Mouse (Mus musculus) liver, embryonic 11.5 days (tissue): ENCODE measurements around the gene Pkp2. TPM values are rescaled to one million over a fixed set of nuclear protein-coding genes. Genes with fewer than 3 reads are reported as not detected.

Experiments
- ATAC-seq: fragments of 200-750 bp; cut with Nextera tagmentation; replicated peaks from 2 replicates; pipeline ENCODE4 v1.8.0; 2017; ENCODE audit warnings: moderate number of reproducible peaks, mild to moderate bottlenecking, moderate TSS enrichment, moderate library complexity; ENCODE audit not compliant: low FRiP score
- DNase-seq: peaks from one replicate; pipeline ENCODE4 v3.0.0-alpha.2; 2017; ENCODE audit warnings: low spot score
- H3K27ac ChIP-seq: fragments of 300-500 bp; sonication (generic); 2 replicates; pipeline ENCODE4 v1.5.1; 2014; ENCODE audit warnings: mild to moderate bottlenecking, low read depth, low read length, control low read depth
- H3K27me3 ChIP-seq: fragments of 300-500 bp; sonication (generic); replicated peaks from 2 replicates; pipeline ENCODE4 v1.6.1; 2014; ENCODE audit warnings: low read length, mixed read lengths; ENCODE audit not compliant: control insufficient read depth, insufficient read depth
- H3K36me3 ChIP-seq: fragments of 300-500 bp; sonication (generic); 2 replicates; pipeline ENCODE4 v1.6.1; 2014; ENCODE audit warnings: mild to moderate bottlenecking, low read length, moderate library complexity, mixed read lengths; ENCODE audit not compliant: control insufficient read depth, insufficient read depth
- H3K4me1 ChIP-seq: fragments of 300-500 bp; sonication (generic); replicated peaks from 2 replicates; pipeline ENCODE4 v1.6.1; 2014; ENCODE audit warnings: low read length, mixed read lengths; ENCODE audit not compliant: control insufficient read depth, insufficient read depth
- H3K4me2 ChIP-seq: fragments of 300-500 bp; sonication (generic); 2 replicates; pipeline ENCODE4 v1.6.1; 2014; ENCODE audit warnings: mild to moderate bottlenecking, control low read depth, moderate library complexity
- H3K4me3 ChIP-seq: fragments of 300-500 bp; sonication (generic); 2 replicates; pipeline ENCODE4 v1.5.1; 2014; ENCODE audit warnings: low read depth, low read length, control low read depth
- H3K9ac ChIP-seq: fragments of 300-500 bp; sonication (generic); 2 replicates; pipeline ENCODE4 v1.6.1; 2014; ENCODE audit warnings: low read depth, low read length, control low read depth
- H3K9me3 ChIP-seq: fragments of 300-500 bp; sonication (generic); 2 replicates; pipeline ENCODE4 v1.6.1; 2016; ENCODE audit warnings: low read length, inconsistent platforms, mixed read lengths; ENCODE audit not compliant: control insufficient read depth
- WGBS: fragments of 180-500 bp; shearing (Covaris S2); extraction: QIAGEN DNeasy Blood & Tissue Kit; methylation state at CpG from one replicate; pipeline ENCODE4 v1.1.7; 2014; 5-methylcytosine and 5-hydroxymethylcytosine counted together
- polyA plus RNA-seq: library from polyadenylated mRNA; unstranded; fragments of >200 nt; fragmentation: Nextera tagmentation; extraction: Ambion mirVana; gene quantifications from 2 replicates; pipeline ENCODE4 v1.2.1, GENCODE M21; 2014

The Pkp2 gene
- polyA plus RNA-seq, 1 experiment from 2014 or later = 8.1 TPM

DNA sequence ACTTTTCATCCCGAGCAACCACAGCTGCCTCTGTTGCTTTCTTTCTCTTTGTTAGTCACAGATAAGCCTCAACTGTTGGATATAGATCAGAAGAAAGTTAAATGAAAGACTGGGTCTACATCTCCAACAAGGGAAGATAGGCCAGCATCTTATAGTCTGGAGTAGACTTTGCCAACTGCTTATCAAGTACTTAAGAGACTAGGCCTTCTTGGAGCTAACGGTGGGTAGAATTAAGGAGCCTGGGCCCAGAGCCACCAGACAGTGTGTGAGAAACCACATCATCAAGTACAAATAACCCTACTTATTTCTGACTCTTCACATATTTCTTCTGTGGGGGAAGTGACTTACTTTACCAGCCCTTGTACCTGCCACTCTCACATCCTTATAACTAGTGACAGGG lies 37.4 kb downstream of the Pkp2 start:
- ATAC-seq (peak; percentile 41; the same call in 1 of the 2 replicates), DNase-seq (no peak)
- H3K36me3 ChIP-seq = no peaks in the 10 kb centered on the region
- H3K27ac ChIP-seq = no peak overlapping the region; the same call in 1 of the 2 replicates
- H3K9me3 ChIP-seq = no peaks in the 10 kb centered on the region
- H3K27me3 ChIP-seq = no peaks in the 10 kb centered on the region
- no peak overlapping the region for H3K4me2 ChIP-seq
- no peak overlapping the region for H3K4me3 ChIP-seq
- no peak overlapping the region for H3K9ac ChIP-seq
- no peaks in the 10 kb centered on the region for H3K4me1 ChIP-seq
- 51% methylated on average over 2 of the region's 2 CpGs for WGBS

DNA sequence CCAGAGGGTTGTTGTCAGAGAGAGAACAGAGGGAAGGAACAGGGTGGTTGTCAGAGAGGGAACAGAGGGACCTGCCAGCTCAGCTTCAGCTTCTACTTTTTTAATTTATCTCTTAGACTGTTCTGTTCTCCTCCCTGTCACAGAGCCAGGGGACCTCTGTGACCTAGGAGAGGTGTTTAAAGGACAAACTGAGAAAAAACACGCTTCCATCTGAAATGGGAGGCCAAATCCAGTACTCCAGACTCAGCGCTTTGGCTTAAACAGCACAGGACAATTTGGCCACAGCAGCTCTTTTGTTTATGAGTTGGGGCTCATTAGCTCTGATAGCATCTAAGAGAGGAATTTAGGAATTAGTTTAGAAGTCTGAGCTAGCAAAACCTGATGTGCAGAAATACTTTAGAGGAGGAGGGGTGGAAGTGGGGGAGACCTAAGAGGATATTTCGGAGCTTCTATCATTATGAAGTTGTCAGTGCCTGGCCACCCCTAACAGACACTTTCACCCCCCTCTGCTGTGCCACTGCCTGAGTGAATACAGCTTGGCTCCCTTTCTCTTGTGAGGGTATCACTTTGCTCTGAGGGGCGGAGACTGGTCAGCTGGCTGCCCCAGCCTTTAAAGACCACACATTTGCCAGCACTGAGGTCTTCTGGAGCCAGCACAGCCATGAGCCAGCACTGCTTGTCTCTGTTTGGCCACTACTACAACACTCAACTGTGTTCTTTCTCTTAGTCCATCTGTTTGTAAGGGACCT lies 40.4 kb downstream of the Pkp2 start:
- no peak overlapping the region for H3K27ac ChIP-seq
- WGBS = 54% methylated on average over 4 of the region's 4 CpGs

GRCm38 (mm10) chr16:16255217-16255616 lies 42.1 kb downstream of the Pkp2 start:
- ATAC-seq (no peak), DNase-seq (no peak)
- no peaks in the 10 kb centered on the region for H3K27me3 ChIP-seq
- H3K36me3 ChIP-seq = no peaks in the 10 kb centered on the region
- H3K4me3 ChIP-seq = no peak overlapping the region
- no peak overlapping the region for H3K4me2 ChIP-seq
- no peak overlapping the region for H3K9ac ChIP-seq
- 65% methylated on average over 1 of the region's 1 CpGs for WGBS
- no peaks in the 10 kb centered on the region for H3K4me1 ChIP-seq
- H3K9me3 ChIP-seq = no peaks in the 10 kb centered on the region
- no peak overlapping the region for H3K27ac ChIP-seq

More for the DNA sequence above, 40.4 kb downstream of the Pkp2 start:
- Histone ChIP-seq H3K4me2 (no peak overlapping the region), H3K27me3 (no peaks in the 10 kb centered on the region), H3K4me1 (no peaks in the 10 kb centered on the region), H3K4me3 (no peak overlapping the region), H3K9me3 (no peaks in the 10 kb centered on the region), H3K36me3 (no peaks in the 10 kb centered on the region), H3K9ac (no peak overlapping the region)
- peak; percentile 32 for DNase-seq
- no peak for ATAC-seq

GRCm38 (mm10) chr16:16255874-16256273 lies 42.8 kb downstream of the Pkp2 start:
- Histone ChIP-seq H3K4me1 (no peaks in the 10 kb centered on the region), H3K27ac (no peak overlapping the region), H3K9ac (no peak overlapping the region), H3K4me3 (no peak overlapping the region), H3K4me2 (no peak overlapping the region), H3K27me3 (no peaks in the 10 kb centered on the region), H3K36me3 (no peaks in the 10 kb centered on the region), H3K9me3 (no peaks in the 10 kb centered on the region)
- 64% methylated on average over 7 of the region's 7 CpGs for WGBS
- ATAC-seq = no peak
- no peak for DNase-seq

GRCm38 (mm10) chr16:16256672-16257071 lies 43.6 kb downstream of the Pkp2 start:
- H3K27ac ChIP-seq = no peak overlapping the region
- no peak overlapping the region for H3K4me2 ChIP-seq
- no peaks in the 10 kb centered on the region for H3K9me3 ChIP-seq
- no peaks in the 10 kb centered on the region for H3K27me3 ChIP-seq
- no peak for ATAC-seq
- H3K4me1 ChIP-seq = no peaks in the 10 kb centered on the region
- WGBS = 38% methylated on average over 1 of the region's 1 CpGs
- DNase-seq = no peak
- H3K36me3 ChIP-seq = no peaks in the 10 kb centered on the region
- no peak overlapping the region for H3K4me3 ChIP-seq
- H3K9ac ChIP-seq = no peak overlapping the region

DNA sequence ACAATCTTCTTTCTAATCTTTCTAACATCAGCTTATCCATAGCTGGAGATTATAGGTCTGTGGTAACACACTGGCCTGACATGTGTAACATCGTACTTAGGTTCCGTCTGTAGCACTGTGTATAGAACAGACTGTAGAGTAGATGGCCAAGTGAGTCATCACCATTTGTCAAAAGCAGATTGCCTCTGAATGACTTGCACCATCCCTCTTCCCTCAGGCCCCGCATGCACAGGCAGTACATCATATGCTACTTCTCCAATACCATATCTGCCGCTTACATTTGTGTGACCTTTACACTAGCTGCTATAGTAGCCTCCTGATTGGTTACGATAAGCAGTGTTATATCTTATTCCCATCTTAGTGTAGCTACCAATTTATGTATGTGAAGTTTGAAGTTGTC lies 47.8 kb downstream of the Pkp2 start:
- Histone ChIP-seq H3K9ac (no peak overlapping the region), H3K9me3 (no peaks in the 10 kb centered on the region), H3K36me3 (no peaks in the 10 kb centered on the region), H3K27ac (no peak overlapping the region), H3K27me3 (no peaks in the 10 kb centered on the region), H3K4me2 (no peak overlapping the region), H3K4me3 (no peak overlapping the region), H3K4me1 (no peaks in the 10 kb centered on the region)
- ATAC-seq (no peak), DNase-seq (no peak)
- WGBS = 88% methylated on average over 5 of the region's 5 CpGs

DNA sequence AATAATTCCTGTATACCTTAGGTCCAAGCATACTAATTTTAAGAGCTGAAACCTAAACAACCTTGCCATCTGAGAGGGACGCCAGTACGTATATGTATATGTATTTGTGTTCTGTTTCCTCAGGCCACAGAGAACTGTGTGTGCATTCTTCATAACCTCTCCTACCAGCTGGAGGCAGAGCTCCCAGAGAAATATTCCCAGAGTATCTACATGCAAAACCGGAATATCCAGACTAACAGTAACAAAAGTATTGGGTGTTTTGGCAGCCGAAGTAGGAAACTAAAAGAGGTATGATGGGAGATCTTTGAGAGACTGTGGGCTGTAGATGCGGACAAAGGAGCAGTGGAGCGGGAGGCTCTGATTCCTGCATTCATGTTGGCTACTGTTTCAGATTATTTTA lies 48.4 kb downstream of the Pkp2 start:
- Histone ChIP-seq H3K27ac (no peak overlapping the region), H3K4me2 (no peak overlapping the region), H3K4me1 (no peaks in the 10 kb centered on the region), H3K36me3 (no peaks in the 10 kb centered on the region), H3K9ac (no peak overlapping the region), H3K9me3 (no peaks in the 10 kb centered on the region), H3K4me3 (no peak overlapping the region), H3K27me3 (no peaks in the 10 kb centered on the region)
- 87% methylated on average over 6 of the region's 6 CpGs for WGBS
- DNase-seq (no peak), ATAC-seq (no peak)

DNA sequence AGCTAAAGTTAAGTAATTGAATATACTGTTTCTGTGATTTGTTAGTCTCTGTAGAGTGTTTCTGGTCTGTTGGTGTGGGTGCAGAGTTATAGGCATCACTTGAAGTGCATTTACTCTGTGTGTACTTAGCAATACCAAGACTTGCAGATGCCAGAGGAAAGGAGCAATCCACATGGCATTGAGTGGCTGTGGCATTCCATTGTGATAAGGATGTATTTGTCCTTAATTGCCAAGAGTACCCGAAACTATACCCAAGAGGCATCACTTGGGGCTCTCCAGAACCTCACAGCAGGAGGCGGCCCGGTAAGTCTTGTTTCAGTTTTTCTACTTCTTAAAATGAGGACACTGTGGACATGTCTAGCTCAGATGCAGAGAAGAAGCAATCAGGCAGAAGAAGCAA lies 49.3 kb downstream of the Pkp2 start:
- ATAC-seq (no peak), DNase-seq (no peak)
- Histone ChIP-seq H3K27ac (no peak overlapping the region), H3K27me3 (no peaks in the 10 kb centered on the region), H3K4me3 (no peak overlapping the region), H3K9me3 (no peaks in the 10 kb centered on the region), H3K4me1 (no peaks in the 10 kb centered on the region), H3K4me2 (no peak overlapping the region), H3K9ac (no peak overlapping the region), H3K36me3 (no peaks in the 10 kb centered on the region)
- WGBS = 89% methylated on average over 3 of the region's 3 CpGs

DNA sequence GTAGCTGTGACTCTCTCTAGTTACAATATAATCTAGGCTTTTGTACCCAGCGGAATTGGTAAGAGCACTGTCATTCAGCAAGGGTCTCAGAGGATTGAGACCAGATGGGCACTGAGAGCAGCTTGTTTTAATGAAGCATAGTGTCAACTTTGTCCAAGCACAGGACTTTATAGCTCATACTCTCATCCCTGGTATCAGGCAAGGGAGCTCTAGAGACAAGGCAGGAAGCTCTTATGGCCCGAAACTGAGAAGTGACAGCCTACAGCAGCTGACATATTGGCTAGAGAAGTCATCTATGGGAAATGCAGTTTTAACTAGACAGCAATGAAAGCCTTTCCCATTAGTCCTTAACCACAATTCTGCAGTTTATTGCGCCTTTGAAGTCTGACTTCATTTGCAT lies 59.9 kb downstream of the Pkp2 start:
- 76% methylated on average over 3 of the region's 3 CpGs for WGBS
- DNase-seq = no peak
- Histone ChIP-seq H3K9me3 (no peaks in the 10 kb centered on the region), H3K27ac (no peak overlapping the region), H3K4me2 (no peak overlapping the region), H3K4me1 (no peaks in the 10 kb centered on the region), H3K4me3 (no peak overlapping the region), H3K36me3 (no peaks in the 10 kb centered on the region), H3K27me3 (no peaks in the 10 kb centered on the region), H3K9ac (no peak overlapping the region)
- no peak for ATAC-seq
